Mouse (Mus musculus): ENCODE results near the gene Nostrin. TPM values are rescaled to one million over a fixed set of nuclear protein-coding genes. Genes with fewer than 3 reads are reported as not detected.

Gene Nostrin
- polyA plus RNA-seq, 2 experiments = 5.0 to 10.0 TPM

- TF ChIP-seq EP300 (IDR thresholded peaks at IDR 0.05; ENCODE audit: low read depth) (no peak), CTCF (IDR thresholded peaks at IDR 0.05; ENCODE audit: low read depth) (no peak)
- WGBS (ENCODE audit: insufficient replicate concordance) = 50% methylated on average over 7 of the region's 7 CpGs
- no peak overlapping the region for H3K9ac ChIP-seq (replicated peaks)
These were observed 20.7 kb downstream of the Nostrin start for GRCm38 (mm10) chr2:69156283-69156682.

DNA sequence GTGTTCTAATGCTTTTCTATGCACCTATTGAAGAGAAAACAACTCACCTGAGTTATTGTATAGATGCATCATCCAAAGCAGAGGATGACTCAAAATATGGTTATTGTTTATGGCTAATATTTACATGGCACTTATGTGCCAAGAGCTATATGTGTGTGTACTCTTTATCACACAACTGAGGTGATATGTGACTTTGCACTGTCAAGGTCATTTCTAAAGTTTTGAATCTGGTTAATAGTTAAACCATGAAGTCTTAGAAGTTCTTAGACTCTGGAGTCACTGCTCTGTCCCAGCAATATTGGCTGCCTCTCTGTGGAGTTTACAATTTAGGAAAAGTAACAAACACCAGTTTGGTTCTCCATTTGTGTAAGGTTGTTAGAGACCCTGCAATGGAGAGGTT is 23.3 kb downstream of the Nostrin start:
- TF ChIP-seq CTCF (IDR thresholded peaks at IDR 0.05; ENCODE audit: low read depth) = no peak
- no peak for TF ChIP-seq EP300 (IDR thresholded peaks at IDR 0.05; ENCODE audit: low read depth)
- Histone ChIP-seq H3K9me3 (ENCODE audit: control insufficient read depth, low read length) (no peaks in the 10 kb centered on the region), H3K9ac (replicated peaks) (no peak overlapping the region), H3K4me2 (ENCODE audit: low read depth) (no peak overlapping the region), H3K4me1 (replicated peaks; ENCODE audit: control insufficient read depth in 2 of 2, insufficient read depth in 2 of 2, low read length in 1 of 2) (no peaks in the 10 kb centered on the region; a peak in 1 of 4 replicates), H3K27ac (no peak overlapping the region), H3K4me3 (ENCODE audit: insufficient read depth in 1 of 2, low read depth in 2 of 2, low read length in 2 of 2) (no peak overlapping the region), H3K27me3 (ENCODE audit: control insufficient read depth, insufficient read depth, low read length) (no peaks in the 10 kb centered on the region), H3K36me3 (replicated peaks; ENCODE audit: control insufficient read depth, insufficient read depth, low read depth) (no peaks in the 10 kb centered on the region)
- DNase-seq (ENCODE audit: low read depth in 3 of 3, low spot score in 3 of 3) = no peak
- ATAC-seq (ENCODE audit: insufficient read depth) = no peak

More at GRCm38 (mm10) chr2:69156283-69156682, 20.7 kb downstream of the Nostrin start:
- no peak for ATAC-seq (ENCODE audit: insufficient read depth)
- Histone ChIP-seq H3K4me3 (ENCODE audit: insufficient read depth in 1 of 2, low read depth in 2 of 2, low read length in 2 of 2) (no peak overlapping the region), H3K9me3 (ENCODE audit: control insufficient read depth, low read length) (no peaks in the 10 kb centered on the region), H3K4me2 (ENCODE audit: low read depth) (no peak overlapping the region), H3K36me3 (replicated peaks; ENCODE audit: control insufficient read depth, insufficient read depth, low read depth) (no peaks in the 10 kb centered on the region), H3K4me1 (replicated peaks; ENCODE audit: control insufficient read depth in 2 of 2, insufficient read depth in 2 of 2, low read length in 1 of 2) (no peaks in the 10 kb centered on the region), H3K27me3 (ENCODE audit: control insufficient read depth, insufficient read depth, low read length) (no peaks in the 10 kb centered on the region), H3K27ac (no peak overlapping the region)
- DNase-seq (ENCODE audit: low read depth in 3 of 3, low spot score in 3 of 3) = no peak

- Histone ChIP-seq H3K27me3 (ENCODE audit: control insufficient read depth, insufficient read depth, low read length) (no peaks in the 10 kb centered on the region), H3K4me2 (ENCODE audit: low read depth) (no peak overlapping the region), H3K4me3 (ENCODE audit: insufficient read depth in 1 of 2, low read depth in 2 of 2, low read length in 2 of 2) (no peak overlapping the region), H3K36me3 (replicated peaks; ENCODE audit: control insufficient read depth, insufficient read depth, low read depth) (no peaks in the 10 kb centered on the region), H3K9ac (replicated peaks) (no peak overlapping the region), H3K4me1 (replicated peaks; ENCODE audit: control insufficient read depth in 2 of 2, insufficient read depth in 2 of 2, low read length in 1 of 2) (no peaks in the 10 kb centered on the region), H3K27ac (no peak overlapping the region), H3K9me3 (ENCODE audit: control insufficient read depth, low read length) (no peaks in the 10 kb centered on the region)
- DNase-seq (ENCODE audit: low read depth in 3 of 3, low spot score in 3 of 3) (no peak), ATAC-seq (ENCODE audit: insufficient read depth) (no peak)
- TF ChIP-seq CTCF (IDR thresholded peaks at IDR 0.05; ENCODE audit: low read depth) = no peak
- no peak for TF ChIP-seq EP300 (IDR thresholded peaks at IDR 0.05; ENCODE audit: low read depth)
- whole genome bisulfite sequencing (ENCODE audit: insufficient replicate concordance) = 60% methylated on average over 9 of the region's 9 CpGs
These were observed 34.9 kb downstream of the Nostrin start for GRCm38 (mm10) chr2:69170395-69171077.

GRCm38 (mm10) chr2:69175296-69175695 is 39.7 kb downstream of the Nostrin start:
- no peak overlapping the region for H3K4me3 ChIP-seq (ENCODE audit: insufficient read depth in 1 of 2, low read depth in 2 of 2, low read length in 2 of 2)

DNA sequence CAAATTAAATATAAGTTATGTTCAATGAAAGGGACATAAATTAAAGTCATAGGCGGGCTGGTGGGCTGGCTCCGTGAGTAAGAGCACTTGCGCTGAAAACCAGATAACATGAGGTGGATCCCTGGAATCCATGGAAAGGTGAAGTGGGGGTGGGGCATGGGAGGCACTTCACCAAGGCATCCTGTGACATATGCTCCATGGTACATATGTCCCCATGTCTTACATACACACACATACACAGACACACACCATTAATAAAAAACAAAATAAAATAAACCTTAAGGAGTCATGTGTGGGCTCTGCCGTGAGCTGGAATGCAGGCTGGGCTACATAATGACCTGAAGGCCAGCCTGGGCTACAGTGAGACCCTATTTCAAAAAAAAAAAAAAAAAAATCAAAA is 44.1 kb downstream of the Nostrin start:
- H3K36me3 ChIP-seq (replicated peaks; ENCODE audit: control insufficient read depth, insufficient read depth, low read depth) = no peaks in the 10 kb centered on the region
- no peak overlapping the region for H3K4me3 ChIP-seq (ENCODE audit: insufficient read depth in 1 of 2, low read depth in 2 of 2, low read length in 2 of 2)
- DNase-seq (ENCODE audit: low read depth in 3 of 3, low spot score in 3 of 3) (no peak), ATAC-seq (ENCODE audit: insufficient read depth) (no peak)
- no peaks in the 10 kb centered on the region for H3K9me3 ChIP-seq (ENCODE audit: control insufficient read depth, low read length)
- no peaks in the 10 kb centered on the region for H3K4me1 ChIP-seq (replicated peaks; ENCODE audit: control insufficient read depth in 2 of 2, insufficient read depth in 2 of 2, low read length in 1 of 2)
- 75% methylated on average over 4 of the region's 4 CpGs for WGBS (ENCODE audit: insufficient replicate concordance)
- no peak overlapping the region for H3K27ac ChIP-seq
- H3K9ac ChIP-seq (replicated peaks) = no peak overlapping the region
- no peak overlapping the region for H3K4me2 ChIP-seq (ENCODE audit: low read depth)
- no peaks in the 10 kb centered on the region for H3K27me3 ChIP-seq (ENCODE audit: control insufficient read depth, insufficient read depth, low read length)
- no peak for TF ChIP-seq EP300 (IDR thresholded peaks at IDR 0.05; ENCODE audit: low read depth)
- no peak for TF ChIP-seq CTCF (IDR thresholded peaks at IDR 0.05; ENCODE audit: low read depth)

More at GRCm38 (mm10) chr2:69175296-69175695, 39.7 kb downstream of the Nostrin start:
- no peak overlapping the region for H3K9ac ChIP-seq (replicated peaks)
- no peak overlapping the region for H3K27ac ChIP-seq
- H3K9me3 ChIP-seq (ENCODE audit: control insufficient read depth, low read length) = no peaks in the 10 kb centered on the region
- ATAC-seq (ENCODE audit: insufficient read depth) (no peak), DNase-seq (ENCODE audit: low read depth in 3 of 3, low spot score in 3 of 3) (no peak)
- H3K4me2 ChIP-seq (ENCODE audit: low read depth) = no peak overlapping the region
- TF ChIP-seq CTCF (IDR thresholded peaks at IDR 0.05; ENCODE audit: low read depth) (no peak), EP300 (IDR thresholded peaks at IDR 0.05; ENCODE audit: low read depth) (no peak)
- no peaks in the 10 kb centered on the region for H3K4me1 ChIP-seq (replicated peaks; ENCODE audit: control insufficient read depth in 2 of 2, insufficient read depth in 2 of 2, low read length in 1 of 2)
- WGBS (ENCODE audit: insufficient replicate concordance) = 82% methylated on average over 5 of the region's 5 CpGs
- H3K27me3 ChIP-seq (ENCODE audit: control insufficient read depth, insufficient read depth, low read length) = no peaks in the 10 kb centered on the region
- no peaks in the 10 kb centered on the region for H3K36me3 ChIP-seq (replicated peaks; ENCODE audit: control insufficient read depth, insufficient read depth, low read depth)
